Mouse (Mus musculus) hindbrain, embryonic 11.5 days (tissue): ENCODE measurements around the gene Vwa5b2. TPM values are rescaled to one million over a fixed set of nuclear protein-coding genes. Genes with fewer than 3 reads are reported as not detected.

Source experiments
- ATAC-seq: fragments of 200-750 bp; cut with Nextera tagmentation; 2 replicates; pipeline ENCODE4 v1.8.0; 2017; ENCODE audit warnings: mild to moderate bottlenecking, moderate TSS enrichment, moderate library complexity; ENCODE audit not compliant: low FRiP score
- DNase-seq: peaks from one replicate; pipeline ENCODE4 v3.0.0-alpha.2; 2015; ENCODE audit warnings: low spot score
- H3K27ac ChIP-seq: fragments of 300-500 bp; sonication (generic); 2 replicates; pipeline ENCODE4 v1.5.1; 2014; ENCODE audit warnings: mild to moderate bottlenecking, low read depth, low read length
- H3K27me3 ChIP-seq: fragments of 300-500 bp; sonication (generic); 2 replicates; pipeline ENCODE4 v1.6.1; 2014; ENCODE audit warnings: mild to moderate bottlenecking, low read length, moderate library complexity, mixed read lengths; ENCODE audit not compliant: control insufficient read depth, insufficient read depth
- H3K36me3 ChIP-seq: fragments of 300-500 bp; sonication (generic); 2 replicates; pipeline ENCODE4 v1.6.1; 2014; ENCODE audit warnings: mild to moderate bottlenecking, low read length, moderate library complexity, mixed read lengths; ENCODE audit not compliant: control insufficient read depth, insufficient read depth
- H3K4me1 ChIP-seq: fragments of 300-500 bp; sonication (generic); replicated peaks from 2 replicates; pipeline ENCODE4 v1.6.1; 2014; ENCODE audit warnings: low read length, mixed read lengths; ENCODE audit not compliant: control insufficient read depth, insufficient read depth
- H3K4me2 ChIP-seq: fragments of 300-500 bp; sonication (generic); replicated peaks from 2 replicates; pipeline ENCODE4 v1.6.1; 2014; ENCODE audit warnings: mild to moderate bottlenecking, low read depth, low read length
- H3K4me3 ChIP-seq: fragments of 300-500 bp; sonication (generic); 2 replicates; pipeline ENCODE4 v1.5.1; 2014; ENCODE audit warnings: low read depth, low read length
- H3K9ac ChIP-seq: fragments of 300-500 bp; sonication (generic); 2 replicates; pipeline ENCODE4 v1.6.1; 2014; ENCODE audit warnings: low read depth, low read length
- H3K9me3 ChIP-seq: fragments of 300-500 bp; sonication (generic); 2 replicates; pipeline ENCODE4 v1.6.1; 2016; ENCODE audit warnings: low read length; ENCODE audit not compliant: control insufficient read depth
- WGBS: fragments of 180-500 bp; shearing (Covaris S2); extraction: QIAGEN DNeasy Blood & Tissue Kit; methylation state at CpG from one replicate; pipeline ENCODE4 v1.1.7; 2014; 5-methylcytosine and 5-hydroxymethylcytosine counted together
- polyA plus RNA-seq: library from polyadenylated mRNA; unstranded; fragments of >200 nt; fragmentation: Nextera tagmentation; extraction: Ambion mirVana; gene quantifications from 2 replicates; pipeline ENCODE4 v1.2.1, GENCODE M21; 2014

The Vwa5b2 gene
- polyA plus RNA-seq, 1 experiment from 2014 or later, result 1.6 TPM

DNA sequence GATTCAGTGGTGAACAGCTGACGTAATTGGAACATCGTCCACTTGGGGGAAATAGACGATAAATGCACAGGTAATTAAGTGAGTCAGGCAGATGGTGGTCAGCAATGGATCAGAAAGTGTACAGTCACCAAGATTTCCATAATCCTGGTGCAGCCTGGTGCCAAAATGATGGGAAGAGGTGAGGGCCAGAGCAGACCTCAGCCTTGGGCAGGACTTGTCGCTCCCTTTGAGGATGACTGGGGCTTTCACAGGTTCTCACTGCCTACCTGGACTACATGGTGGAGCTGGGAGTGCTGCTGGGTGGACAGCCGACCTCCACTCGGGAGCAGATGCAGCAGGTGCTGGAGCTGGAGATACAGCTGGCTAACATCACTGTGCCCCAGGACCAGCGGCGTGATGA lies 48.1 kb downstream of the Vwa5b2 start:
- Histone ChIP-seq H3K9ac (no peak overlapping the region), H3K4me2 (no peak overlapping the region), H3K4me3 (no peak overlapping the region), H3K4me1 (no peaks in the 10 kb centered on the region; the same call in 1 of the 2 replicates), H3K36me3 (no peaks in the 10 kb centered on the region), H3K27me3 (no peaks in the 10 kb centered on the region), H3K9me3 (no peaks in the 10 kb centered on the region), H3K27ac (no peak overlapping the region)
- WGBS, result 85% methylated on average over 8 of the region's 8 CpGs
- DNase-seq (no peak), ATAC-seq (no peak)

GRCm38 (mm10) chr16:20638367-20638766 lies 49.1 kb downstream of the Vwa5b2 start:
- no peak overlapping the region for H3K4me3 ChIP-seq
- H3K4me1 ChIP-seq, result no peaks in the 10 kb centered on the region; the same call in 1 of the 2 replicates
- no peak overlapping the region for H3K9ac ChIP-seq
- ATAC-seq (no peak), DNase-seq (no peak)
- 87% methylated on average over 8 of the region's 8 CpGs for WGBS
- no peak overlapping the region for H3K27ac ChIP-seq
- H3K27me3 ChIP-seq, result no peaks in the 10 kb centered on the region
- no peaks in the 10 kb centered on the region for H3K9me3 ChIP-seq
- no peak overlapping the region for H3K4me2 ChIP-seq
- H3K36me3 ChIP-seq, result no peaks in the 10 kb centered on the region

DNA sequence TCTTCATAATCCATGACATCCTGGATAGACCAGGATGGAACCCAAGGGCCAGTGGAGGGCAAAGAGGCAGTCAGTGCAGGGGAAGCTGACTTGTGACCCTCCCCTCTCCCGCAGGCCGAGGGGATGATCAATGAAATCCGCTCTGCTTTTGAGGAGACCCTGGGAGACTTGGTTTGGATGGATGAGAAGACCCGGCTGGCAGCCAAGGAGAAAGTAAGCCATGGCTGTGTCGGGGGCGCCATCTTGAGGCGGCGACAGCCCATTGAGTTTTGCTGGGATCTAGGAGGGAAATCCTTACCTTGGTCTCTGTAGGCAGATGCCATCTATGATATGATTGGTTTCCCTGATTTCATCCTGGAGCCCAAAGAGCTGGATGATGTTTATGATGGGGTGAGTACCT lies 52.9 kb downstream of the Vwa5b2 start:
- no peaks in the 10 kb centered on the region for H3K9me3 ChIP-seq
- WGBS, result 3% methylated on average over 8 of the region's 8 CpGs
- H3K4me1 ChIP-seq, result no peaks in the 10 kb centered on the region; the same call in 1 of the 2 replicates
- ATAC-seq, result peak; percentile 59
- H3K27me3 ChIP-seq, result no peaks in the 10 kb centered on the region
- H3K9ac ChIP-seq, result no peak overlapping the region
- no peak overlapping the region for H3K27ac ChIP-seq
- H3K36me3 ChIP-seq, result no peaks in the 10 kb centered on the region
- no peak overlapping the region for H3K4me2 ChIP-seq
- no peak overlapping the region for H3K4me3 ChIP-seq
- DNase-seq, result peak; percentile 81

DNA sequence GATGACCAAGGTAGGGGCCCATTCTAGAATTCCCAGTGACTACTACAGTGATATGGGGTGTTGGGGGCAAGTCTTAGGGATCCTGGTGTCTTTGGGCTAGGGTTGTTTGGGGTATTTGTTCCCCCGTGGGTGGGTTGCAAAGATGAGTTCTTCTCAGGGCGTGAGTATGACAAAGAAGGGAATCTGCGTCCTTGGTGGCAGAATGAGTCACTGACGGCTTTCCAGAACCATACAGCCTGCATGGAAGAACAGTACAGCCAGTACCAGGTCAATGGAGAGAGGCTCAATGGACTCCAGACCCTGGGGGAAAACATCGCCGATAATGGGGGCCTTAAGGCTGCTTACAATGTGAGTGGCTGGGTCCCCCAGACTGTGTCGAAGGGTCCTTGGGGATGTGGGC lies 54.6 kb downstream of the Vwa5b2 start:
- Histone ChIP-seq H3K27ac (no peak overlapping the region), H3K9ac (no peak overlapping the region), H3K9me3 (no peaks in the 10 kb centered on the region), H3K4me2 (no peak overlapping the region), H3K27me3 (no peaks in the 10 kb centered on the region), H3K36me3 (no peaks in the 10 kb centered on the region), H3K4me3 (no peak overlapping the region), H3K4me1 (no peaks in the 10 kb centered on the region; the same call in 1 of the 2 replicates)
- ATAC-seq (no peak), DNase-seq (no peak)
- 84% methylated on average over 7 of the region's 7 CpGs for WGBS

DNA sequence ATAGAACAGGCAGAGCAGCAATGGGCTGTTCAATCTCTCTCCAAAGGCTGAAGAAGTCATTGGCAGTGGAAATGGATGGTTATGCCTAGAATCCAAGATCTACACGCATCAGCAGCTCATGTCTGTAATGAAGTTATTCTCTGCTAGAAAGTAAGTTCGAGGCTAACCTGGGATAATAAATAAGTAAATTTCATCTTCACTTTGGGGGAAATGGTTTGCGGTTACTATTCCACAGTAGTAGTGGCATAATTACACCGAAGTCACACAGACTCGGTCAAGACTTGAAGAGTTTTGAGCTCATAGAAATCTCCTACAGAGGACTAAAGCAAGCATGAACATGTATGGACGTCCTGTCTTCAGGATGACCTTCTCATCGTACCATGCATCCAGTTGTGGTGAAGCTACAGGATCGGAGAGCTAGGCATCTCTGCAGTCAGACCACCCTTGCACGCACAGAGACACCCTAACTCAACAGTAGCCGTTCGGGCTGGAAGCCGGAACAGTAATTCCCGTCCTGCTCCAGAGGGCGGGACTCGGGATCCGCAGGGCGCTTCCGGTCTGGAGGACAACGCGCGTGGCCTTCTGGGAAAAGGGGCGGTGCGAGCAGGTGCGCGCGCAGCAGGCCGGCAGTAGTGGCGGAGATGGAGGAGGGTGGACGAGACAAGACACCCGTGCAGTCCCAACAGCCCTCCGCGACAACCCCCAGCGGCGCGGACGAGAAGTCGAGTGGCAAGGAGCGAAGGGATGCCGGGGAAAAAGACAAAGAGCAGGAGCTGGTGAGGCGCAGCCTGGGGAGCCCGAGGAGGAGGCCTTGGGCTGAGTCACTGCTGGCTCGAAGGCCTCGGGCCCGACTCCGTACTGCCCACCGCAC lies 62.0 kb downstream of the Vwa5b2 start, which contains the start of gene Psmd2:
Gene Psmd2 (plus strand): TSS at position 577 of the 871 bp plus-strand sequence.
- peak within 1 kb of the TSS; percentile 81 for H3K4me2 ChIP-seq
- H3K4me3 ChIP-seq, result peak within 1 kb of the TSS; percentile 72
- DNase-seq (peak; percentile 98), ATAC-seq (peak; percentile 98)
- H3K36me3 ChIP-seq, result no peaks in the 10 kb centered on the region
- H3K9ac ChIP-seq, result peak within 1 kb of the TSS; percentile 80
- peak within 1 kb of the TSS; percentile 63 for H3K27ac ChIP-seq
- WGBS, result 2% methylated on average over 45 of the region's 46 CpGs
- no peaks in the 10 kb centered on the region for H3K27me3 ChIP-seq
- no peaks in the 10 kb centered on the region for H3K4me1 ChIP-seq
- H3K9me3 ChIP-seq, result no peaks in the 10 kb centered on the region

DNA sequence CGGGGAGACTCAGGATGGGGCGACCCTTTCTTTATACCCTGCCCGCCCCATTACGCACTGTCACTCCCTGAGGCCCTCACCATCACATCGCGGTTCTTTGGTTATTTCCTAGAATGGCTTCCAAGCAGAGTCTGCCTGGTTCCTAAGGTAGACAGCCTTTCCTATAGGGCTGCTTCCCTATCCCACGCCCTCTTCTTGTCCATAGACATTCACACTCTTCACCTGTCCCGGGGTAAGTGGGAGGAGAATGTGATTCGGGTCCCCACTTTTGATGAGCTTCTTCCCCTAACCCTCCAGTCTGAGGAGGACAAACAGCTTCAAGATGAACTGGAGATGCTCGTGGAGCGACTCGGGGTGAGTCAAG lies 62.7 kb downstream of the Vwa5b2 start:
- H3K4me3 ChIP-seq, result peak overlapping the region; percentile 72
- H3K4me1 ChIP-seq, result no peaks in the 10 kb centered on the region
- no peaks in the 10 kb centered on the region for H3K9me3 ChIP-seq
- DNase-seq, result no peak
- peak overlapping the region; percentile 80 for H3K9ac ChIP-seq
- no peak; the same call in 1 of the 2 replicates for ATAC-seq
- peak overlapping the region; percentile 81 for H3K4me2 ChIP-seq
- H3K27ac ChIP-seq, result peak overlapping the region; percentile 63
- no peaks in the 10 kb centered on the region for H3K27me3 ChIP-seq
- 12% methylated on average over 12 of the region's 12 CpGs for WGBS
- H3K36me3 ChIP-seq, result 0 out of 2 replicates have a peak, but pooled peaks cover under 1% of the 10 kb centered on the region

DNA sequence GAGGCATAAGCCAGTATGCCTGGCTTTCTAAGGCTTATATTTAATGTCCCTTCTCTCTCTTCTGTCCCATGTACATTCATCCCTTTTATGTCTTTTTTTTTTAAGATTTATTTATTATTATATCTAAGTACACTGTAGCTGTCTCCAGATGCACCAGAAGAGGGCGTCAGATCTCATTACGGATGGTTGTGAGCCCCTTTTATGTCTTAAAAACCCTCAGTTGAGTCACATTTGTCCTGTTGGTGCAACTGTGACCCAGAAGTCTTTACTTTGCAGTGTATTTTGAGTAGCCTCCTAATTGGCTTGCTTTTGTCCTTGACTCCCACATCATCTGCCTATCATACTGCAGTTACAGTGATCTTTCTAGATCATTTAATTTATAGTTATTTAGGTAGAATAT lies 64.0 kb downstream of the Vwa5b2 start:
- DNase-seq (no peak), ATAC-seq (no peak)
- Histone ChIP-seq H3K9ac (no peak overlapping the region), H3K9me3 (no peaks in the 10 kb centered on the region), H3K4me3 (no peak overlapping the region), H3K4me2 (no peak overlapping the region), H3K27me3 (no peaks in the 10 kb centered on the region), H3K36me3 (0 out of 2 replicates have a peak, but pooled peaks cover 5% of the 10 kb centered on the region), H3K4me1 (no peaks in the 10 kb centered on the region), H3K27ac (no peak overlapping the region)
- 63% methylated on average over 2 of the region's 2 CpGs for WGBS
